Mouse (Mus musculus): Measurements from ENCODE around the gene Cdk2ap2. TPM values are rescaled to one million over a fixed set of nuclear protein-coding genes. Genes with fewer than 3 reads are reported as not detected.

Cdk2ap2 gene
- polyA plus RNA-seq, 1 experiment = 32.1 TPM

GRCm38 (mm10) chr19:4080511-4081009, 16.4 kb upstream of the Cdk2ap2 start:
- Histone ChIP-seq H3K4me3 (ENCODE audit: insufficient read depth, low read length) (no peak overlapping the region), H3K27ac (ENCODE audit: insufficient read depth, low read length) (no peak overlapping the region), H3K4me1 (ENCODE audit: control insufficient read depth, insufficient read depth, low read length) (no peaks in the 10 kb centered on the region)
- no peak for TF ChIP-seq CTCF (IDR thresholded peaks at IDR 0.05; ENCODE audit: borderline replicate concordance, insufficient read depth, low read length)
- no peak for TF ChIP-seq POLR2A (IDR thresholded peaks at IDR 0.05; ENCODE audit: low read depth, low read length)

DNA sequence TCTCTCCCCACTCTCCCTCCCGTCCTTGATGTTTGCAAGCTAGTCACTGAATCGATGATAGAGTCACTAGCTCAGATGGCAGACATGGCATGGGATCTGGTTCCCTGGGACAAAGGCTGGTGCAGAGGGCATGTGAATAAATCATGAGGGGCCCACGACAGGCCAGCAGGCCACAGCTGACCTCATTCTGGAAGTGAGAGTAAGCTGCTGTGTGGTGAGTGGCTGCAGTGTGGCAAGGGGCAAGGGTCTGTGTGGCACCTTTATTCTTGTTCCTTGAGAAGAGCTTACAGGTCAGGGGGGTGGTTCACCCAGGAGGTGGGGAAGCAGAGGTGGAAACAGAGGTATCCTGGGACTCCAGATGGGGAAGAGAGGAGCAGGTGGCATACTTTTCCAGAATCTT, 15.6 kb upstream of the Cdk2ap2 start, which contains the start of gene Cabp2:
Cabp2 (plus strand) TSS at position 185 of the 400 bp plus-strand sequence.
- Histone ChIP-seq H3K27ac (ENCODE audit: insufficient read depth, low read length) (no peak within 1 kb of the TSS), H3K4me1 (ENCODE audit: control insufficient read depth, insufficient read depth, low read length) (no peaks in the 10 kb centered on the region), H3K4me3 (ENCODE audit: insufficient read depth, low read length) (no peak within 1 kb of the TSS)
- TF ChIP-seq CTCF (IDR thresholded peaks at IDR 0.05; ENCODE audit: borderline replicate concordance, insufficient read depth, low read length) (no peak), POLR2A (IDR thresholded peaks at IDR 0.05; ENCODE audit: low read depth, low read length) (no peak)

DNA sequence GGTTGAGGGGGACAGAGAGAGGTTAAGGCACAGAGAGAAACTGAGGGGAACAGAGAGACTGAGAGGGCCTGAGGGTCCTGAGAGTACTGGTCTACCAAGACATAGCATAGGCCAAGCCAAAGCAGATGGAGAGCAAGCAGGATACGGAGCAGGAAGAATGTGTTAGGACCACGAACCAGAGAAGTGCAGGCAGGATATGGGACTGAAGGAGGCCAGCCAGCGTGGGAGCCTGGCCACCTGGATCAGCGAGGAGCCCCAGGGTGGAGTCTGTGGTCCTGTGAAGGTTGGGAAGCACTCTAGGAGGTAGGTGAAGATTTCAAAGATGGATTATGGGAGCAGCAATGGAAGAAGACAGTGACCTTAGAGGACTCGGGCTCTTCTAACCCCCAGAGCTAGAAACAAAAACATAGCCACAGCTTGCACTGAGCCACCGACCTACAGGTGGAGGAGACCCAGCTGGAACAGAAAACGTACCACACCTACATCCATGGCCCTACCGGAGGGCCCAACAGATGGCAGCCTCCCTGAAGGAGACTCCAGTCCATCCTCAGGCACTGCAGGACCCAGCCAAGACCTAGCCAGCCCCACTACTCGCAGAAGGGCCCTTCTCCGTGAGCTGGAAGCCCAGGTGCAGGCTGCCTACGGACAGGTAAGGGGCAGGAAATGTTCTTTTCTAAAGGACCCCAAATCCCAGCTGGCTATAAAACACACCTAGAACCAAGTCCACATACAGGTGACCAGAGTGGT, 14.6 kb upstream of the Cdk2ap2 start:
- no peaks in the 10 kb centered on the region for H3K4me1 ChIP-seq (ENCODE audit: control insufficient read depth, insufficient read depth, low read length)
- TF ChIP-seq POLR2A (IDR thresholded peaks at IDR 0.05; ENCODE audit: low read depth, low read length) (no peak), CTCF (IDR thresholded peaks at IDR 0.05; ENCODE audit: borderline replicate concordance, insufficient read depth, low read length) (no peak)
- H3K27ac ChIP-seq (ENCODE audit: insufficient read depth, low read length) = no peak overlapping the region
- no peak overlapping the region for H3K4me3 ChIP-seq (ENCODE audit: insufficient read depth, low read length)

GRCm38 (mm10) chr19:4083316-4083715, 13.7 kb upstream of the Cdk2ap2 start:
- TF ChIP-seq CTCF (IDR thresholded peaks at IDR 0.05; ENCODE audit: borderline replicate concordance, insufficient read depth, low read length) (no peak), POLR2A (IDR thresholded peaks at IDR 0.05; ENCODE audit: low read depth, low read length) (no peak)
- Histone ChIP-seq H3K4me1 (ENCODE audit: control insufficient read depth, insufficient read depth, low read length) (no peaks in the 10 kb centered on the region), H3K27ac (ENCODE audit: insufficient read depth, low read length) (no peak overlapping the region), H3K4me3 (ENCODE audit: insufficient read depth, low read length) (no peak overlapping the region)

DNA sequence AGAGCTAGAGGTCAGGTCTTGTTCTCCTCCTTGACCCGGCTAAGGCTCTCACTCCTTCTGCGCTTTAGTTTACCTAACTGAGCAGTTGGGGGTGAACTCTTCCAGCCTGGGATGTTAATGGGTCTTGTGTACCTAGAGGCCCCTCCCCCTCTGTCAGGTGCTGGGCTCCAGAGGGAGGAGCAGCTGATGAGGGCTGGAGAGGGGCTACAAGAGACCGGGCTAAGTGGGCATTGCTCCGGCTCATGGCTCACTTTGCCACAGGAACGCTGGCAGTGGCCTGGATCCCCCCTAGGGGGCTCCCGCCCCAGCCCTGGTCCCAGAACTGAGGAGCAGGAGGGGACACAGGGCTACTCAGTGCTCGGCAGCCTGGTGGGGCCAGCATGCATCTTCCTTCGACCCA, 13.2 kb upstream of the Cdk2ap2 start:
- H3K27ac ChIP-seq (ENCODE audit: insufficient read depth, low read length) = no peak overlapping the region
- no peak for TF ChIP-seq CTCF (IDR thresholded peaks at IDR 0.05; ENCODE audit: borderline replicate concordance, insufficient read depth, low read length)
- TF ChIP-seq POLR2A (IDR thresholded peaks at IDR 0.05; ENCODE audit: low read depth, low read length) = no peak
- H3K4me3 ChIP-seq (ENCODE audit: insufficient read depth, low read length) = no peak overlapping the region
- no peaks in the 10 kb centered on the region for H3K4me1 ChIP-seq (ENCODE audit: control insufficient read depth, insufficient read depth, low read length)

- no peak for TF ChIP-seq POLR2A (IDR thresholded peaks at IDR 0.05; ENCODE audit: low read depth, low read length)
- no peak for TF ChIP-seq CTCF (IDR thresholded peaks at IDR 0.05; ENCODE audit: borderline replicate concordance, insufficient read depth, low read length)
- no peaks in the 10 kb centered on the region for H3K4me1 ChIP-seq (ENCODE audit: control insufficient read depth, insufficient read depth, low read length)
- H3K4me3 ChIP-seq (ENCODE audit: insufficient read depth, low read length) = no peak overlapping the region
- H3K27ac ChIP-seq (ENCODE audit: insufficient read depth, low read length) = no peak overlapping the region
These were observed 12.0 kb upstream of the Cdk2ap2 start for GRCm38 (mm10) chr19:4084984-4085383.

- Histone ChIP-seq H3K4me3 (ENCODE audit: insufficient read depth, low read length) (no peak overlapping the region), H3K4me1 (ENCODE audit: control insufficient read depth, insufficient read depth, low read length) (no peaks in the 10 kb centered on the region), H3K27ac (ENCODE audit: insufficient read depth, low read length) (no peak overlapping the region)
- TF ChIP-seq CTCF (IDR thresholded peaks at IDR 0.05; ENCODE audit: borderline replicate concordance, insufficient read depth, low read length) (no peak), POLR2A (IDR thresholded peaks at IDR 0.05; ENCODE audit: low read depth, low read length) (no peak)
These were observed 10.8 kb upstream of the Cdk2ap2 start for GRCm38 (mm10) chr19:4086156-4086555.

DNA sequence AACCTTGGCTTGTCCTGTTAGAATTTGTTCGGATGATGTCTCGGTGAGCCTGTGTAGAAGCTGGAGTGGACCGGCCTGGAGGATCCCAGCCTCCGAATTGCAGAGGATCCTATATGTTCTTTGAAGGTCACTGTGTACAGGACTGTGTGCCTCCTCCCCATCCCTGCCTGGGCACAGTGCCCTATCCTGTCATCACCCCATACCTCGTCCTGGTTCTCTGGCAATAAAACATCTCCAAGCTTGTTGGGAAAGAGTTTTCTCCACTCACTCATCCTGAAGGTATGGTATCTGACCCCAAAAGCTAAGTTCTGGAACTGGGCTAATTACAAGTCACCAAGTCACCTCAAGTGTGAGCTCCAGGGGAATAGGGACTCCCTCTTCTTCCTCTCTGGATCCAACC, 9.9 kb upstream of the Cdk2ap2 start:
- Histone ChIP-seq H3K27ac (ENCODE audit: insufficient read depth, low read length) (no peak overlapping the region), H3K4me3 (ENCODE audit: insufficient read depth, low read length) (no peak overlapping the region), H3K4me1 (ENCODE audit: control insufficient read depth, insufficient read depth, low read length) (no peaks in the 10 kb centered on the region)
- TF ChIP-seq POLR2A (IDR thresholded peaks at IDR 0.05; ENCODE audit: low read depth, low read length) = no peak
- no peak for TF ChIP-seq CTCF (IDR thresholded peaks at IDR 0.05; ENCODE audit: borderline replicate concordance, insufficient read depth, low read length)

DNA sequence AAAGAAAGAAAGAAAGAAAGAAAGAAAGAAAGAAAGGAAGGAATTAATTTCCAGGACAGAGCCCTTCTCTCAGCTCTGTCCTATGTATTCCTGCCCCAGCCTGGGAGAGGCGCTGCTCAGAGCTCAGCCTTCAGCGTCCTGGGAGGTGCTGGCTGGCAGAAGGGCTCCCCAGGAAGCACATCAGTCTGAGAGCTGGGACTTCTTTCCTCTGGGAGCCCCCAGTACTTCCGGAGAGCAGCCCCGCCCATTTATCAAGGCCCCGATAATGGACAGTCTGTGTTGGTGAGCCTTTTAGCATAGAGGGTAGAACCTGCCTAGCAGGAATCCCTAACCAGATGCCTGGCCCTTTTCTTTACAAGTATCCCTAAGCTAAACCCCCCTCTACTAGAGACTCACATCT, 8.8 kb upstream of the Cdk2ap2 start:
- Histone ChIP-seq H3K4me1 (ENCODE audit: control insufficient read depth, insufficient read depth, low read length) (no peaks in the 10 kb centered on the region), H3K27ac (ENCODE audit: insufficient read depth, low read length) (no peak overlapping the region), H3K4me3 (ENCODE audit: insufficient read depth, low read length) (no peak overlapping the region)
- TF ChIP-seq CTCF (IDR thresholded peaks at IDR 0.05; ENCODE audit: borderline replicate concordance, insufficient read depth, low read length) = no peak
- no peak for TF ChIP-seq POLR2A (IDR thresholded peaks at IDR 0.05; ENCODE audit: low read depth, low read length)

DNA sequence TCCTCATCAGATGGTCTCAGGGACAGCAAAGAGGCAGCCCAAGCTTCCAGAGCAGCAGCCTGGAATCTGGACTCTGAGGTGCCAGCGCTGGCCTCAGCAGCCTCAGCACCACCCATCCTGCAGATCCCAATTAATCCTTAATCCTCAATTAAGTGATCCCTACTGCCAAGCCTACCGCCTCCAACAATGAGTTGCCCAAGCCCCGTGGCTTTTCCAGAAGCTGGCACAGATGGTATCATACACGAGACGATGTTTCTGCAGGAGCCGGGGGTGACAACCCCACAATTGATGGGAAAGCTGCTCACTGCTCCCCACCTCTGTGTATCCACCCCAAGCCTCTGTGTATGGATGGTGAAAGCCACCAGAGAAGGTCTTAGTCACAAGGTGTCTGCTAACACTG, 7.9 kb upstream of the Cdk2ap2 start:
- Histone ChIP-seq H3K4me3 (ENCODE audit: insufficient read depth, low read length) (no peak overlapping the region), H3K27ac (ENCODE audit: insufficient read depth, low read length) (no peak overlapping the region), H3K4me1 (ENCODE audit: control insufficient read depth, insufficient read depth, low read length) (no peaks in the 10 kb centered on the region)
- TF ChIP-seq CTCF (IDR thresholded peaks at IDR 0.05; ENCODE audit: borderline replicate concordance, insufficient read depth, low read length) = no peak
- no peak for TF ChIP-seq POLR2A (IDR thresholded peaks at IDR 0.05; ENCODE audit: low read depth, low read length)

Data from embryonic fibroblast, embryonic 13.5 days (primary cell).